Mouse (Mus musculus) CD4-positive, CD25-positive, alpha-beta regulatory T cell, adult 4 months (primary cell): Measurements from ENCODE around the gene Tdp1. TPM values are rescaled to one million over a fixed set of nuclear protein-coding genes. Genes with fewer than 3 reads are reported as not detected.

ENCODE experiments used
- ATAC-seq: one replicate; pipeline ENCODE4 v1.8.0; 2017
- polyA plus RNA-seq, 2 experiments: library from polyadenylated mRNA; unstranded; fragments of 100-300 nt; shearing (Covaris generic); gene quantifications; one replicate each; pipeline ENCODE4 v1.2.1; 2017

Tdp1 gene
- polyA plus RNA-seq, 2 experiments from 2014 or later = 25.4 to 34.4 TPM

DNA sequence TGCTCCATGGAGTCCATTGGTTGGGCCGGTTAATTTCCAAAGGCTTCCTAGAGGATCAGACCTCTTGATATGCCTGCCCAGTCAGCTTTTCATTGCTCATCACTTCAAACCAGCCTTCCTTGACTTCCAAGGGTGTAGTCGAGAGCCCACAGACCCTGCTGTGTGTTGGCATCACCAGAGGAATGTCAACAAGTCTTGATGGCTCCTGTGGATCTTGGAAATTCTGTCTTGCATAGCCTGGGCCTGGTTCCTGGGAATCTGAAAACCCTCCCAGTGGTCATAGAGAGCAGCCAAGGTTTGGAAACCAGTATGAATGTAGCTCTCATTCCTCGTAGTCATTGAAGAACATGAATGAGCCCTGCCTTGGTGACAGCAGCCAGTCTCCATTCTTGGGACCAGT is 116.9 kb downstream of the Tdp1 start:
- no peak for ATAC-seq

DNA sequence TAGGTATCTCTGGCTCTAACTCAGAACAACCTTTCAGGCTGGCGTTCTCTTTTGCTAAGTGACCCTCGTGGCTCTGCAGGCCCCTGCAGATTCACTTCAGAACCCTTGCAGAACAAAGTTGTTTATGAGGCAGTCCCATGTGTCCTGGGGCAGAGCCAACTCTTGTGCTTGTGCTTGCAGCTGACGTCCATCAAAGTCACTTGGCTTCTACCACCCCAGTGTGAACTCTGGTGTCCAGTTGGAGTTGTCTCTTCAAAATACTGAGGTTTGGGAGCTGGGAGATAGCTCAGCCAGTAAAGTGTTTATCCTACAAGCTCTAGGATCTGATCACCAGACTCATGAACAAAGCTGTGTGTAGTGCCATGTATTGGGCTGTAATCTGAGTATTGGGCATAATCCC is 117.6 kb downstream of the Tdp1 start:
- ATAC-seq = no peak

DNA sequence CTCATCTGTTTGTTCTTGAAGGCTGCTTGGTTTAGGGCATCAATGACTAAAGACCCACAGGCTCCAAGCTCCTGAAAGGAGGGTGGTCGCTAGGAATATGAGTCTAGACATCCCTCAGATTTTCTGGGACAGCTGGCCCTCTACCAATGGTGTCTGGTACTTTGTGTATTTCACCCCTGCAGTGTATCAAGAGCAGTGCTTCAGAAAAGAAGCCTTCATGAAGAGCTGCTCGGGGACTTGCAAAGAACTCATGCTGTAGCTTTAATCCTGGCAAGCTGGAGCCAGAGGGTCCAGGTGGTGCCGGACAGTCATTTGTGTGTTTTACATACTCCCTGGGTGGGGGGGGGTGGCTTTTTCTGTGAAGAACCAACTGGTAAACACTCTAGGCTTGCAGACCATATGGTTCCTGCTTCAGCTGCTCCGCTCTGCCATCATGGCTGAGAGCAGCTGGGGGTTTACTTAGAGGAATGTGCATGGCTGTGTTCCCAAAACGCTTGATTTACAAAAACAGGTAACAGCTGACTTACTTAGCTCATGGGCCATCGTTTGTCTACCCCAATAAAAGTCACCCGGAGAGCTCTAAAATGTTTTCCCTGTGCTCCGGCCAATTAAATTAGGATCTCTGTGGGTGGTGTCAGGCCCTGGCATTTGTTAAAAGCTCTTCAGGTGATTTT is 118.7 kb downstream of the Tdp1 start:
- ATAC-seq = no peak

Other genes with a start within 250 kb of the Tdp1 start
- gene Efcab11, start 78 bp upstream of the Tdp1 start, polyA plus RNA-seq = 1 to 10 TPM; 1.0 to 1.5 TPM
- not detected for gene Kcnk13, start 80.0 kb downstream of the Tdp1 start, polyA plus RNA-seq
- 100 to 1,000 TPM; 190 to 201 TPM for gene Psmc1, start 225.6 kb downstream of the Tdp1 start, polyA plus RNA-seq